Mouse (Mus musculus) thymus, adult 18-20 months (tissue): ENCODE data around the gene Srsf3.
"Not testable (repeated sequence)": the region's sequence is repeated elsewhere in the genome, so short reads cannot be mapped to it uniquely, and the experiment has no call there.

Experiments
- DNase-seq, 2 experiments: peaks; one replicate each; pipeline ENCODE4 v3.0.0; 2022; ENCODE audit warnings: mixed read lengths in 2 of 2

Srsf3 gene

GRCm38 (mm10) chr17:29065971-29066370 is 33.5 kb downstream of the Srsf3 start:
- DNase-seq, result no peak

GRCm38 (mm10) chr17:29067416-29067815 is 35.0 kb downstream of the Srsf3 start:
- not testable (repeated sequence) for DNase-seq

GRCm38 (mm10) chr17:29067847-29068246 is 35.4 kb downstream of the Srsf3 start:
- DNase-seq, result no peak

- no peak for DNase-seq
These were observed 36.6 kb downstream of the Srsf3 start for GRCm38 (mm10) chr17:29069063-29069462.

GRCm38 (mm10) chr17:29071820-29072219 is 39.4 kb downstream of the Srsf3 start:
- DNase-seq, result no peak

- DNase-seq, result no peak
These were observed 40.4 kb downstream of the Srsf3 start for GRCm38 (mm10) chr17:29072701-29073307.

- no peak for DNase-seq
These were observed 40.9 kb downstream of the Srsf3 start for GRCm38 (mm10) chr17:29073313-29073712.

- no peak for DNase-seq
These were observed 41.7 kb downstream of the Srsf3 start for GRCm38 (mm10) chr17:29074085-29074484.

- DNase-seq, result no peak
These were observed 43.8 kb downstream of the Srsf3 start for GRCm38 (mm10) chr17:29076235-29076634.

- DNase-seq, result no peak
These were observed 45.5 kb downstream of the Srsf3 start for GRCm38 (mm10) chr17:29077786-29078509.

GRCm38 (mm10) chr17:29078519-29079383 is 46.3 kb downstream of the Srsf3 start:
- peak in 1 of 2 experiments; percentile 27 for DNase-seq

GRCm38 (mm10) chr17:29080758-29081617 is 48.6 kb downstream of the Srsf3 start:
- no peak for DNase-seq

GRCm38 (mm10) chr17:29081618-29082381 is 49.4 kb downstream of the Srsf3 start:
- peak; percentile 40 to 67 for DNase-seq

- no peak for DNase-seq
These were observed 51.2 kb downstream of the Srsf3 start for GRCm38 (mm10) chr17:29083586-29083985.

- DNase-seq, result peak in 1 of 2 experiments; percentile 1
These were observed 52.2 kb downstream of the Srsf3 start for GRCm38 (mm10) chr17:29084656-29085055.

- DNase-seq, result peak in 1 of 2 experiments; percentile 1
These were observed 52.8 kb downstream of the Srsf3 start for GRCm38 (mm10) chr17:29085266-29085665.

GRCm38 (mm10) chr17:29086916-29087315 is 54.5 kb downstream of the Srsf3 start:
- DNase-seq, result peak in 1 of 2 experiments; percentile 1

- DNase-seq, result peak in 1 of 2 experiments; percentile 1
These were observed 58.3 kb downstream of the Srsf3 start, which contains the start of gene Cdkn1a for GRCm38 (mm10) chr17:29090776-29091175. Gene Cdkn1a, plus strand, starts transcription at chr17:29090976.

GRCm38 (mm10) chr17:29091348-29091944 is 59.0 kb downstream of the Srsf3 start:
- DNase-seq, result peak in 1 of 2 experiments; percentile 2

- DNase-seq, result no peak
These were observed 60.1 kb downstream of the Srsf3 start for GRCm38 (mm10) chr17:29092497-29092896.
